Mouse (Mus musculus) midbrain, postnatal 0 days (tissue): ENCODE measurements around the gene Klhl32. TPM values are rescaled to one million over a fixed set of nuclear protein-coding genes. Genes with fewer than 3 reads are reported as not detected.

ENCODE experiments used
- ATAC-seq: fragments of 200-750 bp; cut with Nextera tagmentation; 2 replicates; pipeline ENCODE4 v1.8.0; 2017; ENCODE audit warnings: moderate number of reproducible peaks, mild to moderate bottlenecking, moderate TSS enrichment, moderate library complexity; ENCODE audit not compliant: low FRiP score
- DNase-seq: peaks from one replicate; pipeline ENCODE4 v3.0.0-alpha.2; 2015; ENCODE audit warnings: low spot score
- H3K27ac ChIP-seq: fragments of 300-500 bp; sonication (generic); 2 replicates; pipeline ENCODE4 v1.5.1; 2014; ENCODE audit warnings: low read depth, mild to moderate bottlenecking, low read length, mixed read lengths
- H3K27me3 ChIP-seq: fragments of 300-500 bp; sonication (generic); 2 replicates; pipeline ENCODE4 v1.6.1; 2014; ENCODE audit warnings: low read length, control low read depth, mixed read lengths; ENCODE audit not compliant: insufficient read depth
- H3K36me3 ChIP-seq: fragments of 300-500 bp; sonication (generic); 2 replicates; pipeline ENCODE4 v1.6.1; 2014; ENCODE audit warnings: low read length, control low read depth, mixed read lengths; ENCODE audit not compliant: insufficient read depth
- H3K4me1 ChIP-seq: fragments of 300-500 bp; sonication (generic); 2 replicates; pipeline ENCODE4 v1.6.1; 2014; ENCODE audit warnings: mild to moderate bottlenecking, control low read depth, antibody characterized with exemption, low read length, mixed read lengths; ENCODE audit not compliant: insufficient read depth
- H3K4me2 ChIP-seq: fragments of 300-500 bp; sonication (generic); 2 replicates; pipeline ENCODE4 v1.6.1; 2014; ENCODE audit warnings: low read depth, mild to moderate bottlenecking, low read length, mixed read lengths; ENCODE audit not compliant: poor library complexity, severe bottlenecking
- H3K4me3 ChIP-seq: fragments of 300-500 bp; sonication (generic); 2 replicates; pipeline ENCODE4 v1.5.1; 2014; ENCODE audit warnings: low read depth, mild to moderate bottlenecking, low read length, moderate library complexity
- H3K9ac ChIP-seq: fragments of 300-500 bp; sonication (generic); replicated peaks from 2 replicates; pipeline ENCODE4 v1.6.1; 2014; ENCODE audit warnings: mild to moderate bottlenecking, low read length, moderate library complexity, mixed read lengths; ENCODE audit not compliant: poor library complexity, severe bottlenecking
- H3K9me3 ChIP-seq: fragments of 300-500 bp; sonication (generic); 2 replicates; pipeline ENCODE4 v1.6.1; 2016; ENCODE audit warnings: low read length, control low read depth
- CTCF ChIP-seq: IDR thresholded peaks from 2 replicates; pipeline ENCODE4 v1.5.1; 2016; ENCODE audit warnings: antibody characterized with exemption, mild to moderate bottlenecking
- WGBS: fragments of 180-500 bp; shearing (Covaris S2); extraction: QIAGEN DNeasy Blood & Tissue Kit; methylation state at CpG from one replicate; pipeline ENCODE4 v1.1.7; 2014; 5-methylcytosine and 5-hydroxymethylcytosine counted together
- polyA plus RNA-seq: library from polyadenylated mRNA; unstranded; fragments of >200 nt; fragmentation: Nextera tagmentation; extraction: Ambion mirVana; gene quantifications from 2 replicates; pipeline ENCODE4 v1.2.1, GENCODE M21; 2015
- total RNA-seq: library from RNA; depleted of rRNA; stranded (reverse); fragments of >200 nt; gene quantifications from 2 replicates; pipeline ENCODE4 v1.2.3, GENCODE M21; 2014

Klhl32 gene
- total and polyA plus RNA-seq, 2 experiments from 2014 or later = 34.0 to 36.5 TPM

- Histone ChIP-seq H3K9me3 (no peaks in the 10 kb centered on the region), H3K4me2 (no peak overlapping the region), H3K27me3 (no peaks in the 10 kb centered on the region), H3K4me1 (no peaks in the 10 kb centered on the region), H3K36me3 (no peaks in the 10 kb centered on the region), H3K9ac (no peak overlapping the region), H3K4me3 (no peak overlapping the region), H3K27ac (no peak overlapping the region)
- ATAC-seq = no peak
- 56% methylated on average over 3 of the region's 3 CpGs for WGBS
- TF ChIP-seq CTCF = no peak
- DNase-seq = peak; percentile 39
These were observed 85.5 kb downstream of the Klhl32 start for GRCm38 (mm10) chr4:24765469-24765868.

- no peak for ATAC-seq
- Histone ChIP-seq H3K4me2 (no peak overlapping the region), H3K4me1 (no peaks in the 10 kb centered on the region), H3K9ac (no peak overlapping the region), H3K9me3 (no peaks in the 10 kb centered on the region), H3K27me3 (no peaks in the 10 kb centered on the region), H3K4me3 (no peak overlapping the region), H3K36me3 (no peaks in the 10 kb centered on the region), H3K27ac (no peak overlapping the region)
- no peak for TF ChIP-seq CTCF
- WGBS = 83% methylated on average over 2 of the region's 2 CpGs
- no peak for DNase-seq
These were observed 86.4 kb downstream of the Klhl32 start for GRCm38 (mm10) chr4:24764558-24764957.

- no peaks in the 10 kb centered on the region for H3K9me3 ChIP-seq
- no peak for ATAC-seq
- DNase-seq = no peak
- no peak overlapping the region for H3K9ac ChIP-seq
- no peak overlapping the region for H3K27ac ChIP-seq
- no peaks in the 10 kb centered on the region for H3K27me3 ChIP-seq
- TF ChIP-seq CTCF = no peak
- H3K4me2 ChIP-seq = no peak overlapping the region
- no peak overlapping the region for H3K4me3 ChIP-seq
- H3K4me1 ChIP-seq = no peaks in the 10 kb centered on the region
- H3K36me3 ChIP-seq = no peaks in the 10 kb centered on the region
- WGBS = 89% methylated on average over 4 of the region's 4 CpGs
These were observed 87.5 kb downstream of the Klhl32 start for GRCm38 (mm10) chr4:24763451-24763850.

GRCm38 (mm10) chr4:24758954-24759353 lies 92.0 kb downstream of the Klhl32 start:
- no peak overlapping the region for H3K4me2 ChIP-seq
- no peak overlapping the region for H3K9ac ChIP-seq
- no peak overlapping the region for H3K4me3 ChIP-seq
- no peaks in the 10 kb centered on the region for H3K36me3 ChIP-seq
- WGBS = 95% methylated on average over 1 of the region's 1 CpGs
- no peaks in the 10 kb centered on the region for H3K27me3 ChIP-seq
- H3K4me1 ChIP-seq = no peaks in the 10 kb centered on the region
- no peak for TF ChIP-seq CTCF
- ATAC-seq (no peak), DNase-seq (no peak)
- H3K27ac ChIP-seq = no peak overlapping the region
- H3K9me3 ChIP-seq = no peaks in the 10 kb centered on the region

- Histone ChIP-seq H3K4me2 (no peak overlapping the region), H3K9me3 (no peaks in the 10 kb centered on the region), H3K4me1 (no peaks in the 10 kb centered on the region), H3K36me3 (no peaks in the 10 kb centered on the region), H3K27ac (no peak overlapping the region), H3K4me3 (no peak overlapping the region), H3K9ac (no peak overlapping the region), H3K27me3 (no peaks in the 10 kb centered on the region)
- no peak for TF ChIP-seq CTCF
- ATAC-seq (no peak), DNase-seq (no peak)
- WGBS = 84% methylated on average over 8 of the region's 8 CpGs
These were observed 98.3 kb downstream of the Klhl32 start for GRCm38 (mm10) chr4:24752517-24753208.

GRCm38 (mm10) chr4:24737080-24737479 lies 113.8 kb downstream of the Klhl32 start:
- Histone ChIP-seq H3K4me1 (no peaks in the 10 kb centered on the region), H3K27me3 (no peaks in the 10 kb centered on the region), H3K9me3 (no peaks in the 10 kb centered on the region), H3K36me3 (0 out of 2 replicates have a peak, but pooled peaks cover 5% of the 10 kb centered on the region), H3K27ac (no peak overlapping the region), H3K4me2 (no peak overlapping the region), H3K4me3 (no peak overlapping the region), H3K9ac (no peak overlapping the region)
- no peak for ATAC-seq
- 92% methylated on average over 6 of the region's 6 CpGs for WGBS
- DNase-seq = no peak
- no peak for TF ChIP-seq CTCF
